Mouse (Mus musculus): ENCODE data around the gene Mad2l2.
A peak's percentile ranks its signal among the peaks of the same experiment; 100 is the strongest.
"Not testable (repeated sequence)": the region's sequence is repeated elsewhere in the genome, so short reads cannot be mapped to it uniquely, and the experiment has no call there.

The Mad2l2 gene

GRCm38 (mm10) chr4:148170842-148171241 is 40.7 kb downstream of the Mad2l2 start:
- DNase-seq (ENCODE audit: low spot score) = peak; percentile 29

DNA sequence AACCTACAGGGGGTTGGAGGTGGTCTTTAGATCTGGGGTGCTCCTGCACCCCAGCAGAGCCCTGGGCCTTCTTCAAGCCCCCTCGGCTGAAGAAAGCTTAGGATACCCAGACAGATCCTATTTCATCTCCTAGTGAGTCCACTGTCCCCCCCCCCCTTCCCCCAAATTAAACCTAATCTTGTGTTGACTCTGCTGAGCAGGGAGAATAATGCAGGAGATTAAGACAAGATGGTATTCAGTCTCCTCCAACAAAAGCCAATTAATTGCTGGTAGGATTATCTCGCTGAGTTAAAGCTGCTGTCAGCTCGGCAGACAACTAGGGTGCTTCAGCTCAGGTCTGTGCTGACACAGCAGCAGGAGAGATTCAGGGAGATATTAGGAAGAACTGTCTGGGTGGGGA is 41.1 kb downstream of the Mad2l2 start:
- DNase-seq (ENCODE audit: low spot score) = no peak

GRCm38 (mm10) chr4:148173811-148174494 is 43.8 kb downstream of the Mad2l2 start:
- no peak for DNase-seq (ENCODE audit: low spot score)

GRCm38 (mm10) chr4:148174495-148174862 is 44.3 kb downstream of the Mad2l2 start:
- DNase-seq (ENCODE audit: low spot score) = no peak

GRCm38 (mm10) chr4:148176603-148177002 is 46.4 kb downstream of the Mad2l2 start:
- not testable (repeated sequence) for DNase-seq (ENCODE audit: low spot score)

- no peak for DNase-seq (ENCODE audit: low spot score)
Measured at GRCm38 (mm10) chr4:148177716-148178115, 47.5 kb downstream of the Mad2l2 start.

- no peak for DNase-seq (ENCODE audit: low spot score)
Measured at GRCm38 (mm10) chr4:148181483-148181882, 51.3 kb downstream of the Mad2l2 start.

- no peak for DNase-seq (ENCODE audit: low spot score)
Measured at GRCm38 (mm10) chr4:148182363-148182762, 52.2 kb downstream of the Mad2l2 start.

GRCm38 (mm10) chr4:148184564-148184963 is 54.4 kb downstream of the Mad2l2 start:
- DNase-seq (ENCODE audit: low spot score) = no peak

- DNase-seq (ENCODE audit: low spot score) = no peak
Measured at GRCm38 (mm10) chr4:148185819-148186218, 55.6 kb downstream of the Mad2l2 start.

GRCm38 (mm10) chr4:148188767-148189166 is 58.6 kb downstream of the Mad2l2 start:
- not testable (repeated sequence) for DNase-seq (ENCODE audit: low spot score)

DNA sequence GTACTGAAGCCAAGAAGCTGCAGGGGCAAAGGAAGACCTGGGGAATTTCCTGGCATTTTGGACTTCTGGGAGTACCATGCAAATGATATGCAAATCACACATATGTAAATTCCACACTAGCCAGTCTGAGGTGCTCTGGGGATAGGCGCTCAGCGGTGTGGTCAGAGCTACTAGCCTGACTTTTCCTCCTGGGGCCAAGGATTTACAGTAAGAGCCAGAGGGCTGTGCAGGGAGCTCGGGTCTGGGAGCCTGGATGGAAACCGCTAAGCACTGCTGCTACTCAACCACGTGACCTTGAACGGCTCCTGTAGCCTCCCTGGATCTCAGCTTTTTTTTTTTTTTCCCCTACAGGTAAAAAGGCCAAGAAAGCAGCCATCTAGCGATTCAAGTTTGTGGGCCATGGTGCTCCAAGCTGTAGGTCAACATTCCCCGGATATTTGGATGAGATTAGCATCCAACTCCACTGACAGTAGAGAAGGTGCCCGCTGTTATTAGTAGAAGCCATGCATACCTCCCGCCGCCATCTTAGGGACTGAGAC is 62.6 kb downstream of the Mad2l2 start:
- no peak for DNase-seq (ENCODE audit: low spot score)

DNA sequence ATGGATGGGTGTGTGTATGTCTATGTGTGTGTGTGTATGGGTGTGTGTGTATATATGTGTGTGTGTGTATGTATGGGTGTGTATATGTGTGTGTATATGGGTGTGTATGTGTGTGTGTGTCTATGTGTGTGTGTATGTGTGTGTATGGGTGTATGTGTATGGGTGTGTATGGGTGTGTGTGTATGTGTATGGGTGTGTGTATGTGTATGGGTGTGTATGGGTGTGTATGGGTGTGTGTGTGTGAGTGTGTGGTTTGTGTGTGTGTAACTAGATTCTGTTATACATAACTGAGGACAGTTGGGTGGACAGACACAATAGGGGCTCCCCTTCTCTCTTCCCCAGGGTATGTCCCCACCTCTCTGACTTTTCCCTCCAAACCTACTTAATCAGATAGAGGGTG is 64.2 kb downstream of the Mad2l2 start:
- no peak for DNase-seq (ENCODE audit: low spot score)

Data from lung, postnatal 25 days (tissue).